Mouse (Mus musculus): ENCODE results near the gene Ppil4. TPM values are rescaled to one million over a fixed set of nuclear protein-coding genes. Genes with fewer than 3 reads are reported as not detected.

Gene Ppil4
- total and polyA plus RNA-seq, 3 experiments: 30.5 to 86.3 (median 34.7) TPM

DNA sequence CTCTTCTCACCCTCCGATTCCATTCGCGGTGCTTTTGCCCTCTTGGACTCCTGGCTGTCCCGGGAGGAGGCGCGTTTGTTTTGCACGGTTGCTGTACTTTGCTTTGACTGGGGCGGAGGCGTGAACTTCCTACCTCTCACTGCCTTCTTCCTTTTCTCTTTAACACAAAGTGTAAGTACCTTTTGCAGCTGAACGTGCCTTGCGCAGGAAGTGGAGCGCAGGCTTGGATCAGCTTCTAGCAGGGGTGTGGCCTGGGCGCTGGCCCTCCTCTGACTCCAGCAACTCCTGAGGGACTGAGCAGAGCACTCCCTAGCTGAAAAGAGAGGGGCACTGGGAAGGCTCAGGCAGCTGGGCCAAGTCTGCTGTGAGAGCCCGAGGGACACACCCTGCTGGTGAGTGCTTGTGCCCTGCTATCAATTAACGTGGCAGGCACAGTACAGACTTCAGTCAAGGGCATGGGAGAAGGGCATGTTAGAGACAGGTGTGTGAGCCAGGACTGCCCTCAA is 39.5 kb downstream of the Ppil4 start, which contains the start of gene Zc3h12d:
TSS of gene Zc3h12d (plus strand) at position 300 of the 506 bp plus-strand sequence.
- TF ChIP-seq MAX (IDR thresholded peaks at IDR 0.05; ENCODE audit: low read length) (no peak), TCF12 (IDR thresholded peaks at IDR 0.05; ENCODE audit: low read depth, low read length) (no peak), TAL1 (IDR thresholded peaks at IDR 0.05; ENCODE audit: low read length) (no peak), BHLHE40 (IDR thresholded peaks at IDR 0.05; ENCODE audit: borderline replicate concordance, low read depth, low read length) (no peak), MAFK (IDR thresholded peaks at IDR 0.05; ENCODE audit: borderline replicate concordance, low read depth, low read length) (no peak), ZC3H11A (IDR thresholded peaks at IDR 0.05; ENCODE audit: low read depth, low read length) (no peak), POLR2AphosphoS2 (IDR thresholded peaks at IDR 0.05; ENCODE audit: low read length) (no peak), JUND (IDR thresholded peaks at IDR 0.05; ENCODE audit: low read depth, low read length) (no peak), MXI1 (IDR thresholded peaks at IDR 0.05; ENCODE audit: low read depth, low read length) (no peak), USF1 (IDR thresholded peaks at IDR 0.05; ENCODE audit: low read depth, low read length) (no peak)
- Histone ChIP-seq H3K9me3 (replicated peaks; ENCODE audit: insufficient read depth, low read length) (no peaks in the 10 kb centered on the region), H3K79me2 (ENCODE audit: control insufficient read depth, insufficient read depth, low read length, poor library complexity) (no peaks in the 10 kb centered on the region), H3K36me3 (ENCODE audit: control insufficient read depth in 1 of 2, insufficient read depth in 2 of 2, low read length in 2 of 2) (no peaks in the 10 kb centered on the region), H3K4me3 (ENCODE audit: control insufficient read depth in 1 of 2, insufficient read depth in 1 of 2, low read depth in 2 of 2, low read length in 2 of 2) (no peak within 1 kb of the TSS), H3K27me3 (ENCODE audit: control insufficient read depth in 1 of 2, insufficient read depth in 2 of 2, low read length in 2 of 2) (no peaks in the 10 kb centered on the region), H3K4me1 (ENCODE audit: control insufficient read depth in 1 of 2, insufficient read depth in 2 of 2, low read length in 2 of 2) (no peaks in the 10 kb centered on the region), H3K27ac (ENCODE audit: control insufficient read depth, low read depth, low read length) (no peak within 1 kb of the TSS), H3K9ac (ENCODE audit: control insufficient read depth, low read depth, low read length, poor library complexity, severe bottlenecking) (no peak within 1 kb of the TSS)
- DNase-seq (ENCODE audit: low read depth, low spot score): no peak

DNA sequence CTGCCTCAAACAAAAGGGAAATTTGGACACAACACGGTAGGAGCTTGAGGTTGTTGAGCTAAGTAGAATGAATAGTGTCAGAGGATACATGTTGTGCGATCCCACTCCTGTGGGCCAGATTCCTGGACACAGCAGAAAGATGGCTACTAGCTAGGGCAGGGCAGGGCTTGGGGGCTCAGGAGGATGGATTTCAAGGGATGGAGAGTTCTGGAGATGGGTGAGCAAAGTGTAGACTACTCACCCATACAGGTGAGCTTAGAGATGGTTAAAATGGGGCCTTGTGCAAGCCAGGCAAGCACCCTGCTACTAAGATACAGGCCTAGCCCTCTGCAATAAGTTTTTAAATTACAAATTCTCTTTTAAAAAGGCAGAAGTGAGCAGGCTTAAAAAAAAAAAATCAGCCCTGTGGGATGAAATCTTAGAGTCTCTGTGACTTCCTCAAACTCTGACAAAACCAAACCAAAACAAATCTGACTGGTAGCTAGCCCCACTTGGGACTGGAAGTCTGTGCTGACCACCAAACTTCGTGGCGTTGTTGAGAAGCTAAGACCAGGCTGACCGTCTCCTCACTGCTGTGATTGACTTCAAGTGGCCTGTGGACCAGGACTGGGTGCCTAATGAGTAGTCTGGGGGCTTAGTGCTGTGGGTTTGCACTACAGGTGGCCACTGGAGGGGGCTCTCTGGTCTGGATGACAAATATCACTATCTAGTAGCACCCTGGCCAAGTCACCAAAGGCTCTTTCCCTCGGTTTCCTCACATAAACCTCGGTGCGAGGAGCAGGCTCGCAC is 40.9 kb downstream of the Ppil4 start:
- Histone ChIP-seq H3K27ac (ENCODE audit: control insufficient read depth, low read depth, low read length) (no peak overlapping the region), H3K27me3 (ENCODE audit: control insufficient read depth in 1 of 2, insufficient read depth in 2 of 2, low read length in 2 of 2) (no peaks in the 10 kb centered on the region), H3K4me1 (ENCODE audit: control insufficient read depth in 1 of 2, insufficient read depth in 2 of 2, low read length in 2 of 2) (no peaks in the 10 kb centered on the region), H3K36me3 (ENCODE audit: control insufficient read depth in 1 of 2, insufficient read depth in 2 of 2, low read length in 2 of 2) (no peaks in the 10 kb centered on the region), H3K9ac (ENCODE audit: control insufficient read depth, low read depth, low read length, poor library complexity, severe bottlenecking) (no peak overlapping the region), H3K79me2 (ENCODE audit: control insufficient read depth, insufficient read depth, low read length, poor library complexity) (no peaks in the 10 kb centered on the region), H3K9me3 (replicated peaks; ENCODE audit: insufficient read depth, low read length) (no peaks in the 10 kb centered on the region), H3K4me3 (ENCODE audit: control insufficient read depth in 1 of 2, insufficient read depth in 1 of 2, low read depth in 2 of 2, low read length in 2 of 2) (no peak overlapping the region)
- 0 out of 2 replicates have a peak, but pooled peaks have one; percentile 22 for TF ChIP-seq RCOR1 (IDR thresholded peaks at IDR 0.05; ENCODE audit: low read depth, low read length)
- no peak for TF ChIP-seq POLR2AphosphoS2 (IDR thresholded peaks at IDR 0.05; ENCODE audit: low read length)
- no peak for TF ChIP-seq SMC3 (IDR thresholded peaks at IDR 0.05; ENCODE audit: low read depth, low read length)
- DNase-seq (ENCODE audit: low read depth, low spot score): no peak

GRCm38 (mm10) chr10:7834671-7835225 is 42.1 kb downstream of the Ppil4 start:
- DNase-seq (ENCODE audit: low read depth, low spot score): no peak
- Histone ChIP-seq H3K27me3 (ENCODE audit: control insufficient read depth in 1 of 2, insufficient read depth in 2 of 2, low read length in 2 of 2) (no peaks in the 10 kb centered on the region), H3K4me3 (ENCODE audit: control insufficient read depth in 1 of 2, insufficient read depth in 1 of 2, low read depth in 2 of 2, low read length in 2 of 2) (no peak overlapping the region), H3K36me3 (ENCODE audit: control insufficient read depth in 1 of 2, insufficient read depth in 2 of 2, low read length in 2 of 2) (no peaks in the 10 kb centered on the region), H3K27ac (ENCODE audit: control insufficient read depth, low read depth, low read length) (no peak overlapping the region), H3K4me1 (ENCODE audit: control insufficient read depth in 1 of 2, insufficient read depth in 2 of 2, low read length in 2 of 2) (no peaks in the 10 kb centered on the region), H3K79me2 (ENCODE audit: control insufficient read depth, insufficient read depth, low read length, poor library complexity) (no peaks in the 10 kb centered on the region), H3K9ac (ENCODE audit: control insufficient read depth, low read depth, low read length, poor library complexity, severe bottlenecking) (no peak overlapping the region), H3K9me3 (replicated peaks; ENCODE audit: insufficient read depth, low read length) (no peaks in the 10 kb centered on the region)
- TF ChIP-seq SMC3 (IDR thresholded peaks at IDR 0.05; ENCODE audit: low read depth, low read length): no peak
- TF ChIP-seq GABPA (IDR thresholded peaks at IDR 0.05; ENCODE audit: low read depth, low read length): no peak
- no peak for TF ChIP-seq GATA1 (IDR thresholded peaks at IDR 0.05; ENCODE audit: low read depth, low read length)
- no peak for TF ChIP-seq MYC (IDR thresholded peaks at IDR 0.05; ENCODE audit: low read depth, low read length)
- no peak for TF ChIP-seq JUND (IDR thresholded peaks at IDR 0.05; ENCODE audit: low read depth, low read length)
- no peak for TF ChIP-seq TAL1 (IDR thresholded peaks at IDR 0.05; ENCODE audit: low read length)
- no peak for TF ChIP-seq ETS1 (IDR thresholded peaks at IDR 0.05; ENCODE audit: low read depth, low read length)
- no peak for TF ChIP-seq CHD1 (IDR thresholded peaks at IDR 0.05; ENCODE audit: low read depth, low read length)
- no peak for TF ChIP-seq EP300 (IDR thresholded peaks at IDR 0.05; ENCODE audit: low read depth in 1 of 2, low read length in 2 of 2)
